Mouse (Mus musculus) hematopoietic stem cell, adult 5-6 weeks (primary cell): ENCODE data around the gene Apoc2. TPM values are rescaled to one million over a fixed set of nuclear protein-coding genes. Genes with fewer than 3 reads are reported as not detected.

Source experiments
- ATAC-seq, 2 experiments: fragments of 125-278 bp in 1 of 2; replicated peaks in 1 of 2; 2 replicates each; pipeline ENCODE4 v1.8.0; 2016 to 2017; ENCODE audit warnings: inconsistent platforms in 2 of 2, mild to moderate bottlenecking in 2 of 2, moderate number of reproducible peaks in 2 of 2, low read depth in 1 of 2, moderate TSS enrichment in 1 of 2; ENCODE audit not compliant: low FRiP score in 2 of 2, poor library complexity in 2 of 2, severe bottlenecking in 2 of 2, insufficient read depth in 1 of 2, low TSS enrichment in 1 of 2
- total RNA-seq: library from RNA; stranded (forward); fragments of 172-1452, 232-1000 nt; gene quantifications from 2 replicates; pipeline ENCODE4 v1.2.3, GENCODE M21; 2017

The Apoc2 gene
- total RNA-seq, 1 experiment from 2014 or later: not detected

DNA sequence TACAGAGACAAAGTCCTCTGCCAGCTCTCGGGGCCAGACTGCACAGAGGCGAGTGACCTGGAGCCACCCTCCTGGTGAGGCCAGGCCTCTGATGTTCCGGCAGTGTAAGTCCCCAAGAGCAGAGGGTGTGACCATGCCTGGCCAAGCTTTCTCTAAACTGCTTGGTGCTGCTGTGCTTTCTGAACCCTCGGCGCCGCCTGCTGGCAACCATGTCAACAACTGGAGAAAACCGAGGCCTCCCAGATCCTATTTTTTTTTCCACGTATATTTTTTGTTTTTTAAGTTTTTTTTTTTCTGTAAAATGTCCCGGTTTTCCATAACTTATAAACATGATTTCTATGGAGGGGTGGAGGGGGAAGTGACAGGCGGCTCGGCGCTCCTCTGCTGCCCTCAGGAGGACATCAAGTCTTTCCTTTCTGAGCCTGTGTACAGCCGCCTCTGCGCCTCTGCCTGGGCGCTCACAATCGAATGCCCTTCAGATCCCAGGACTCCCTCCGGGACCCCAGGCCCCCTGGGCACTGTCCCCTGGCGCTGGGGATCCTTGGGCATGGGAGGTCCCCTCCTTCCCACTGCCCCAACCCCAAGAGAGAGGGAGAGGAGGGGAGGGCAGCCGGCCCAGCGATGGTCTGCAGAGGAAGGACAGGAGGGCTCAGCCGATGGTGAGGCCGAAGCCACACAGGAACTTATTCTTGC, 23.5 kb upstream of the Apoc2 start:
- ATAC-seq: peak; percentile 22 to 42; a peak in 1 of 4 replicates

DNA sequence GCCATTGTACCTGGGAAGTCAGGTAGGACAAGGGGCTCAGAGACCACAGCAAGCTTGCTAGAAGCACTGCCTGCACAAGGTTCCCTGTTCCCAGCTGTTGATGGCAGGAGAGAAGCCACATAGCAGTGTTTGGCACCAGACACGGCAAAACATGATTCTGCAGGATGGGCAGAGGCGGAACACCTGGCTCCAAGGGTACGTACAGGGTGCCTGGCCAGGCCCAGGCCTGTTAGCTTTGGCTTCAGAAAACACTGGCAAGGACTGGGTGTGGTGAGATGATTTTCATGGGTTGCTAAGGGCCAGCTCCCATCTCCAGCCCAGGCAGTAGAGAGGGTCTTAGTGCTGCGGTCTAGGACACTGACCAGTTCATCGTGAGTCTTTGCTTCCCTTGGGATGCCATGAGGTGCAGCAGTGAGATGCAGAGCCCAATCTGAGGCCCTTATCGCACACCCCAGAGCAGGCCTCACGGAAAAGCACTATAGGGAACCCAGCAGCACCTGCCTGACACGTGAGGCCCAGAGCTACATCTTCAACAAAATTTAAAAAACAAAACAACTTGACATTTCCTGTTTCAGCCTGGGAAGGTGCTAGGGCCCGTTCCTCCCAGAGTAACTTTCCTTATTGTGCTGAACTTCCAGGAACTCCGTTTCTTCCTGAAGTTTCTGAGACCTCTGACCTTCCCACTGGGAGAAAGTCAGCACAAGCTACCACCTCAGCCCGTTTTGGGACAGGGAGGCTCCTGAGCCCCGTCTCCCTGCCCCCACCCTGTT, 22.7 kb upstream of the Apoc2 start:
- no peak for ATAC-seq

DNA sequence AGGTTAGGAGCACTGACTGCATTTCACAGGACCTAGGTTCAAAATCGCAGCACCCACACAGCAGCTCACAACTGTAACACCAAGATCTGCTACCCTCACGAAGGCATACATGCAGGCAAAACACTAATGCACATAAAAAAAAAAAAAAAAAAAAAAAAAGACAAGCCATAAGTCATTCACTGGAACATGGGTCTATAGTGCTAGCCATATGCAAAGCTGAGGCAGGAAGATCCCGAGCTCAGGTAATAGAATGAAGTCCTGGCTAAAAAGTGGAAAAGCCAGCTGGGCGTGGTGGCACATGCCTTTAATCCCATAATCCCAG, 22.0 kb upstream of the Apoc2 start:
- ATAC-seq: no peak

DNA sequence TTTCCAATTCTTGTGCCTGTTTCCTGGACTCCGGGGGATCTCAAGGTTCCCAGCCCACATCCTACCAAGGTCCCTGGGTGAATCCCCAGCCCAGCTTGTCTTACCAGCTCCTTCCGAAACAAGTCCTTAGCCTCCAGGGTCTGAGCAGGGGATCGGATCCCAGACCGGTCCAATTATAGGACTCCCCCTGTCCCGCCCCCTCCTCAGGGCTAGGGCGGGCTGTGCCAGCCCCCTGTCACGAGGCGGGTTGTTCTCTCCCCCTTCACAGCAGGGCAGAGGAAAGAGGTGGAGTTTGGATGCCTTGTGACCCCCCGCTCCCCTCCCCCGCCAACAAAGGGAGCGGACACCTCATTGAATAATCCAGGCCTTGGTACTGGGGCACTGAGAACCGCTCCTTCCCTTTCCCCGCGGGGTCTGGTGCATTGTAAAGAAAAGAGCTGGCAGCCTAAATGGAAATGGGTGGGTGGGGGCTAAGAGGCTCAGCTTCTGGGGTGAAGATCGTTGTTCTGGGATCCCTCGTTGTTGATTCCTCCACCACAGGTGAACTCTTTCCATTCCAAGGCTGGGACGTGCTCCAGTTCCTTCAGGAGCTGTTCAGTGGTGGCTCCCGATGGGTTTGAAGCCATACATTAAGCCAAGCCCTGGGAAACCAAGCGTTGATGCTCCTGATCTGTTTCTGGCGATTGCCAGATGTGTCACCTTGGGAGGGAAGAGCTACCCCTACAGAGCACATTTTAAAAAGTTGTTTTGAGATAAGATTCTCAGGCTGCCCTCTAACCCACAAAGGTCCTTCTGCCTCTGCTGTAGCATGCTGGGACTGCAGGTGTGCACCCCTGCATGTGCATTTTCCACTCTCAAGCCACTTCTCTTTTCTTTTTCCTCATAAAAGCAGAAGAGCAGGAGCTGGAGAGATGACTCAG, 21.4 kb upstream of the Apoc2 start, which contains the start of gene Apoe:
Gene Apoe, minus strand, starts transcription at position 282 of the 920 bp plus-strand sequence.
- ATAC-seq: peak; percentile 52 to 63

DNA sequence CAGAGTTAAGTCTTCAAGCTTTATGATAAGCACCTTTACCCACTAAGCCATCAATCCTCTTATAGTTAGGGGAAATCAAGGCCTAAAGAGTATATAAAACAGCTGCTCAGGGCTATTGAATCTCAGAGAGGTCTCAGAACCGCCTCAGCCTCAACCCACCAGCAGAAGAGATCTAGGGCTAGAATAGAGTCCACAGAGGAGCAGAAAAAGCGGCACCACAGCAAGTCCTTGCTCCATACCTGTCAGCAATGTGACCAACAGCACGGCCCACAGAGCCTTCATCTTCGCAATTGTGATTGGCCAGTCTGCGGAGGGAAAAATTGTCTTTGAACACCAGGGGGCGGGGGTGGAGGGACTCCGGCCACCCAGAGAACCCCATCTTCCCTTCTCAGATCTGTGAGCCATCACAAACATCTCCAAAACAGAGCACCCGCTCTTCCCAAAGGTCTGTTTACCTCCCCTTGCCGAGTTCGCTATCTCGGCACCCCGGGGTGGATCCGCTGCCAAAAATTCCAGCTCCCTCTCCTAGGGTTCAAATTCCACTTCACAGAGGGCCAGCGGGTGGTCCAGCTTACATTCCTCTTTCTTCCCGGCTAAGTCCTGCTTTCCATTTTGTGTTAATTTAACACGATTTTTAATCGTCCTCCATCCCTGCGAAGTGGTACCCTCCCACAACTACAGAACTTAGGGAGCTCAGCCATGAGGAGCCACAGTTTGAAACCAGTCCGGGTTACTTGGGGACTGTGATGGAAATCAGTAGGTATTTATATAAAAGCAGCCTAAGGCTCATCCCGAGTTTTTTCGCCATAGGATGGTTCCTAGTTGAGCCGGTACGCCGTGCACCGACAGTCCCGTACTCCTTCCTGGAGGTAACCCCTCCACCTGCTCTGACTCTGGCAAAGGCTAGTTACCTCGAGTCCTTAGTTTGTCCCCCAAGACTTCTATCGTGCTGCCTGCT, 20.5 kb upstream of the Apoc2 start:
- peak in 1 of 2 experiments; percentile 16; a peak in 1 of 4 replicates for ATAC-seq

DNA sequence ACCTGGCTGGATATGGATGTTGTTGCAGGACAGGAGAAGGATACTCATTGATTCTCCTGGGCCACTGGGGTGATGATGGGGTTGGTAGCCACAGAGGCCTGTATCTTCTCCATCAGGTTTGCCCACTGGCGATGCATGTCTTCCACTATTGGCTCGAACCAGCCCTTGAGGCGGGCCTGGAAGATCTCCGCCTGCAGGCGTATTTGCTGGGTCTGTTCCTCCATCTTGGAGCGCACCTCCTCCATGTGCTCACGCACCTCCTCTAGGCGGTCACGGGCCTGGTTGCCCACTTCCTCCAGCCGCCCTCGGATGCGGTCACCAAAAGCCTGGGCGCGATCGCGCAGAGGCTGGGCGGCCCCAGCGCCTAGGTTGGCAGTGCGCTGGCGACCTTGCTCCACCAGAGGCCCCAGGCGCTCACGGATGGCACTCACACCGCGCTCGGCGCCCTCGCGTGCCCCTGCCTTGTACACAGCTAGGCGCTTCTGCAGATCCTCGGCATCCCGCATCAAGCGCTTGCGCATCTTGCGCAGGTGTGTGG, 18.7 kb upstream of the Apoc2 start:
- no peak for ATAC-seq

DNA sequence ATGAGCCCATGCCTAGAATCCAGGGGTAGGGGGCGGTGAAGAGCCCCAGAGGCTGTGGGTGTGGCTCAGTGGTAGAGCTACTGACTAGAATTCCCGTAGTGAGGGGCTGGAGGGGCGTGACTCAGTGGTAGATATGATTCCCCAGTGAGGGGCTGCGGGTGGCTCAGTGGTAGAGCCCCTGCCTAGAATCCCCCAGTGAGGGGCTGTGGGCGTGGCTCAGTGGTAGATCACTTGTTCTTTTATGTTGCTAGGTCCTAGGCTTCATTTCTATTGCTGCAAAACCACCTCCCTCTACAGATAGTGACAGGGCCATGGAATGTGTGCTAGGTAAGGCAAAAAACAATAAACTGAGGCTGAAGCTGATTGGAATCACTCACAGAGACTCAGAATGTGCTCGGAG, 18.1 kb upstream of the Apoc2 start:
- ATAC-seq: no peak

DNA sequence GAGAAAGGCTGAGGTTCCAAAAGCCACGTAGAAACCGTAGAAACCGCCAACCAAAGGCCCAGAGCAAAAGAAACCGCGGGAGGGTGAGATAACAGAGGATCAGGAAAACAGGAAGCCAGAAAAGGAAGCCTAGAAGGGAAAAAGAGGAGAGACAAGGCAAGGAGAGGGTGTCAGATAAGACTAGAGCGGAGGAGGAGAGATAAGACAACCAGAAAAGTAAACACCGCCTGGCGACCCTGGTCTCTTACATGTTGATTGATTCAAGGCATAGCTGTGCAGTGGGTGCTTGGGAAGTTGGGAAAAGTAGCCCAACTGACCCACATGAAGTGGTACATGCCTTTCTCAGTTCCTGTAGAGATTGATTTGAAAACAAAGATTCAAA, 17.5 kb upstream of the Apoc2 start:
- no peak for ATAC-seq

DNA sequence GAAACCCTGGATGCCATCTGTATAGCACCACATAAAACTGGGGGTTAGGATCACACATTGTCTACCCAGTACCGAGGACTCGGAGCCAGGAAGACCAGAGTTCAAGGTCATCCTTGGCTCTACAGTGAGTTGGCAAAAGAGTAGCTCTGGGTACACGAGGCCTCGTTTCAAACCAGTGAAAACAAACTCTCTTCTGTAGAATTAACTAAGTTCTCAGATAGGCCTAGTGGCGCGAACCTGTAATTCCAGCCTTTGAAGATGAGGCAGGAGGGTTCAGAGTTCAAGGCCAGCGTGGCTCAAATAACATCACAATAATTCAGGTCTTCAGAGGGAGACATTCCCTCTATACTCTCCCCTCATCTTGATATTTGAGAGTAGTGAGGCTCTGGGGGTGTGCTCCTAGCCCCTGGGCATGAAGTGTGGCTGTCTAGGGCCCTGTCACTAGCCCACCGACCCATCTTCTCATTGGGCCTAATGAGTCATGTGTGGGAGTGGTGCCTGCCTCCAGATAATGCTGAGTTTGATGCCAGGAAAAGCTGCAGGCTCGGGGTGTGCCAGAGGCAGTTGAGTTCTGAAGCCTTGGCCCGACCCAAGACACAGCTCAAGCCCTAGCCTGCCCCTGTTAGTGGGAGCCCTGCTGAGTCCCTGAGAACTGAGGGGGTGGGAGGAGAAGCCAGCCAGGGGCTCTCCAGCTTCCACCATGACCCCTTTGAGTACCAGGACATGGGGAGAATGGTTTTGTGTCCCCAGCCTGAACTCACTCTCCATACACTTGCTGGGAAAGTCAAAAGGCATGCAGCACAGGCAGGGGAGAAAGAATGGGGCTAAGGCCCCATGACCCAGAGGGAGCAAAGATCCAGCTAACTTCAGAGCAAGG, 16.8 kb upstream of the Apoc2 start:
- ATAC-seq: no peak

DNA sequence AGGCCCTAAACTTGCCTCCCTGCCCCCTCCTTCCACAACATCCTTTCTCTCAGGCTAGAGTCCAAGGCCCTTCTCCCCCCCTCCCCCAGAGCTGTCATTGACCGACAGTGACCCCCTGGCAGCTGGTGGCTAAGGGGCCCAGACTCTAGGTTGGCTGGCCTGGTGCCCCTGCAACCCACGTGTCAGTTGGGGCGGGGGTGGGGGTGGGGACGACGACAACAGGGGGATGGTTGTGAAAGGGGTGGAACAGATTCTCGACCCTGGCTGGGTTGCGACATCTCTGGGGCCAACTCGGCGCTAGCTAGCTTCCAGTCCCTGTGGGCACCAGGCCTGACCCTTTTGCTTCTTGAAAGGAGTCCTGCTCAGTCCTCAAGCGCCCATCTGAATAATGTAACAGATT, 15.7 kb upstream of the Apoc2 start:
- peak; percentile 20 to 28; a peak in 2 of 4 replicates for ATAC-seq

DNA sequence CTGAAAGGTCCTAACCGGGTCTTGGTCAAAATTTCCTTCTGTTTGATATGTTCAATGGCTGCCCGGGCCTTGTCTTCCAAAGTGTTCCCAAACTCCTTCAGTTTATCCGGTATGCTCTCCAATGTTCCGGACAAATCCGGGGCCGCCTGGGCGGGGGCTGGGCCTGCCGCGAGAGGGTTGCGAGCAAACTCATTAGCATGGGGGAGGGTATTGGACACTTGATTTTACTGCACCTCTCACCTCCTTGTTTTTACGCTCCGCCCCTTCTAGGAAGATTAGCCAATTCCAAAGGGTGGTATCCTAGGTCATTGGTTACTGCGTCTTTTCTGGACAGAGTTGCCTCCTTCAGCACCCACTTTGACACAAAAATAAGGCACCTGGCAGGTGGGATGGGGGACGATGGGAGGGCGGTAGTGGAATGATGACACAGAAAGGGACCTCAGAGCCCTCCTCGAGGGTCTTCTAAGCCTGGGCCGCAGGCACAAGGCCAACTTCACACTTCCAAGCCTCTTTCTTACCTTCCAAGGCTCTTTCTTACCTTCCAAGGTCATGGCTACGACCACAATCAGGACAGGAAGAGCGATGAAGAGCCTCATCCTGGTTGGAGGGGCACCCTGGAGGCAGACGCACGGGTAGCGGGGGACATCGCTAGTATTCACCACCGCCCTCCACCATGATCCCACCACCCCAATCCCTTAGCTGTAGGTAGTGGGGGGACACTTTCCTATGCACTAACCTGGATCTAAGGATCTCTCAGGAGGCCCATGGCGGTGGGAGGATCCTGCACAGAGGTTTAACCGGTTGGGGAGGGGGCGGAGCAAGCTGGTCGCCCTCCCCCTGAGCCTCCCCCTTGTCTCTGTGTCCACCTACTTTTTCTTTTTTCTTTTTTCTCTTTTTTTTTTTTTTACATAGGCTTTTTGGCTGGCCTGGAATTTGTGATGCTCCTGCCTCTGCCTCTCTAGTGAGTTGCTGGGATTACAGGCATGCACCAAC, 14.4 kb upstream of the Apoc2 start, which contains the start of gene Apoc1:
Gene Apoc1, minus strand, starts transcription at position 788 of the 993 bp plus-strand sequence.
- no peak for ATAC-seq

DNA sequence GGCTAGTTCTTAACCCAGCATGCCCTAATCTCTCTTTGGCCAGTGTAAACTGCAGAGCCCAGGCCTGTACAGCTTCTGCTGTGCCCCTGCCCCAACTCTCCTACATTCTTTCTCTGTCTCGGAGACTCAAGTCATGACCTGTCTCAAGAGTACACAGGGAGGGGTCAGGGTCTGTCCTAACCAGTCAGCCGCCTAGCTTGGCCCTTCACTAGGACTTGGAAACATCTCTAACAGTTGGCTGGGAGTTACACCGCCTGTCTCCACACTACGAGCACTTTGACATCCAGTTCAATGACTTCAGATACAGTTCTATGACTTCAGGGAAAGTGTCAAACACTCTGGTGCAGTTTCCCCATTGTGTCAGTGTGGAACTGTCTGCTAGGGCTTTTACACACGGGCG, 13.7 kb upstream of the Apoc2 start:
- no peak for ATAC-seq

DNA sequence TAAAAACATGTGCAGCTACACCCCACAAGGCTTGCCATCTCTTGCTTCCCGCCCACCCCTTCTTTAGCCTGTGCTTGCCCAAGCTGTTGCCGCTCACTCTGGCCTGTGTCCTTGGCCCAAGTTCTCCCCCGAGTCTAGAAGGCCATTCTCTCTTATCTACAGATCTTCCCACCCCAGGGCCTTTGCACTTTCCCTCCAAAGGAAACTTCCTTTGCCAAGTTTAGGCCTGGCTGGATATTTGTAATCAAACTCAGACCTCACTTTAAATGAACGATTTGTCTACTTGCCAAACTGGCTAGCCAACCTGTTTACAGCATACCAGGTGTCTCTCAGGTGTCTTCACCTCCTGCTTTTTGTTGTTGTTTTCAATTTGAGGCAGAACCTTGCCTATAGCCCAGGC, 13.1 kb upstream of the Apoc2 start:
- ATAC-seq: no peak

DNA sequence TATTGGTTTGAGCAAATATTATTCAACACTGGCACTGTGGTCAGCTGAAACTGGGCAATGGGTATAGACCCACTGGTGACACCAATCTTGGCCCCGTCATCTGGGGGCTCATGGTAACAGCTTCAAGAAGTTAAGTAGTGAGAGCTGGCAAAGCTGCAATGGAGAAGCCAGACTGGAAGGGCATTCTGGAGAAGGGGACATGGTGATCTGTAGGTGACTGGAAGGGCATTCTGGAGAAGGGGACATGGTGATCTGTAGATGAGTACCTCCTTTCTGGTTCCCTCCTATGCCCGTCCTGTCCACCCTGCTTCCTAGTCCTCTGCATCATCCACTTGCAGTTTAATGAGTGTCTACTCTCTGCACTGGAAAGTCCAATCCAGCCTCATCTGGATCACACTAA, 10.9 kb upstream of the Apoc2 start:
- no peak for ATAC-seq

DNA sequence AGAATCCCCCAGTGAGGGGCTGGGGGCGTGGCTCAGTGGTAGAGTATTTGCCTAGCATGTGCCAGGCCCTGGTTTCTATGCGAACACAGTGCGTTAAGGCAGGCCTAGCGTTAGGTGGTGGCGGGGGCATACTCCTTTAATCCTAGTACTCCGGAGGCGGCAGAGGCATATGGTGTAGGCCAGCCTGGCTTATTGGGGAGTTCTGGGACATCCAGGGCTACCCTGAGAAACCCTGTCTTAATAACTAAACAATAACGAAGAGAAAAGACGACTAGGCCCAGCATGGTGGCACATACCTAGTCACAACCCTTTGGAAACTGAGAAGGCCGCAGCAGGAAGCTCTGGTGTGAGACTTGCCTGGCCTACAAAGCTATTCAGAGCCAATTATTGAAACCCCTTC, 10.4 kb upstream of the Apoc2 start:
- ATAC-seq: no peak
